In the genomic region with DNA sequence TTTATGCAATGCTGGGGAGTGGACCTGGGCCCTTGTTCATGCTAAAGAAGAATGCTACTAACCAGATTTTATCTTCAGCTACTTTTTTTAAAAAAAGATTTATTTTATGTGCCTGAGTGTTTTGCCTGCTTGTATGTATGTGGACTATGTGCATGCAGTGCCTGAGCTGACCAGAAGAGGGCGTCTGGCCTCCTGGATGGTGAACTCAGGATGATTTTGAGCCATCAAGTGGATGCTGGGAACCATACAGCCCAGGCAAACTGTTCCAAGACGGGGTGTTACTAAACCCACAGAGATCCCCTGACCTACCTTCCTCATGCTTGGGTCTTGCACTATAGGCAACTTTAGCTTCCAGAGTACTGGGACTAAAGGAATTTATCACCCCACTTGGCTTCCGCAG, we compare ENCODE assay signal across 13 mouse cellular contexts. TPM values are rescaled to one million over a fixed set of nuclear protein-coding genes. Genes with fewer than 3 reads are reported as not detected.
DNase-seq lines count a peak whose midpoint lies in the region; ATAC-seq and TF ChIP-seq lines count a peak whose summit lies in the region.
"Had no signal": no experiment of that assay in that cellular context is flagged by ENCODE, and none has a peak within 500 bp of the region (broad histone marks: within the 10 kb centered on the region; RNA-seq: fewer than 3 reads in every experiment).

No protein-coding gene starts in this region.

- in situ Hi-C loops in CH12.LX (cut with MboI; ENCODE audit: low pct_ligation_motif_present, low pct_unique_long_range_greater_than_20kb, low sequenced_read_pairs) = no loop called here

- peak; percentile 34 to 44 for DNase-seq in kidney, postnatal 25 days
- peak; percentile 27 for DNase-seq in CH12.LX (ENCODE audit: extremely low read depth)
- DNase-seq in WW6 (ENCODE audit: low read depth, low spot score) = peak; percentile 43
- peak; percentile 57 for DNase-seq in lung, postnatal 36 days
- no peak for DNase-seq in ovary, adult 18-20 months (ENCODE audit: low spot score)
- DNase-seq in left cerebral cortex, postnatal 36 days (ENCODE audit: low spot score in 2 of 2) = no peak
- DNase-seq in left cerebral cortex, adult 9 months (ENCODE audit: low spot score in 2 of 2) = no peak
- DNase-seq: embryo, embryonic 11 days; gastrocnemius, postnatal 36 days had no signal

- TF ChIP-seq CTCF in CH12.LX (conservative IDR thresholded peaks at IDR 0.05 in 1 of 2, IDR thresholded peaks at IDR 0.05 in 1 of 2; ENCODE audit: low read depth in 2 of 2, low read length in 2 of 2) = peak; percentile 50

- H3K36me3 ChIP-seq in kidney, embryonic 16.5 days (ENCODE audit: insufficient read depth, low read length) = no peaks in the 10 kb centered on the region
- H3K36me3 ChIP-seq in CH12.LX (replicated peaks in 1 of 2; ENCODE audit: control insufficient read depth in 1 of 2, insufficient read depth in 1 of 2, low read length in 1 of 2) = no peaks in the 10 kb centered on the region
- H3K36me3 ChIP-seq: hindbrain, embryonic 13.5 days; stomach, embryonic 15.5 days had no signal

- no peak for ATAC-seq in kidney, embryonic 16.5 days (ENCODE audit: low FRiP score, low TSS enrichment)

- intact Hi-C loops in left cerebral cortex, postnatal 36 days (cut with DNase I) = no loop called here

- no peak for TF ChIP-seq EP300 in CH12.LX (IDR thresholded peaks at IDR 0.05; ENCODE audit: low read length)

- no peaks in the 10 kb centered on the region; the same call in 1 of the 2 replicates for H3K9me3 ChIP-seq in kidney, embryonic 16.5 days (ENCODE audit: low read length)
- no peaks in the 10 kb centered on the region for H3K9me3 ChIP-seq in CH12.LX (replicated peaks; ENCODE audit: low read length)
- H3K9me3 ChIP-seq: hindbrain, embryonic 13.5 days; stomach, embryonic 15.5 days had no signal

- TF ChIP-seq POLR2A in CH12.LX (IDR thresholded peaks at IDR 0.05; ENCODE audit: low read depth, low read length) = no peak

- no peak for TF ChIP-seq RAD21 in CH12.LX (IDR thresholded peaks at IDR 0.05; ENCODE audit: low read depth, low read length)

- dilution Hi-C loops in CH12.LX (cut with MboI; ENCODE audit: extremely low pct_ligation_motif_present, extremely low pct_unique_long_range_greater_than_20kb, low sequenced_read_pairs) = no loop called here

- H3K4me2 ChIP-seq in kidney, embryonic 16.5 days (replicated peaks; ENCODE audit: low read depth, low read length) = no peak overlapping the region
- H3K4me2 ChIP-seq in CH12.LX (ENCODE audit: insufficient read depth, low read depth, poor library complexity, severe bottlenecking) = no peak overlapping the region
- H3K4me2 ChIP-seq: hindbrain, embryonic 13.5 days; stomach, embryonic 15.5 days had no signal

- H3K79me2 ChIP-seq in CH12.LX (replicated peaks; ENCODE audit: control insufficient read depth, extremely low read depth, insufficient read depth, poor library complexity, severe bottlenecking) = no peaks in the 10 kb centered on the region

- H3K9ac ChIP-seq in kidney, embryonic 16.5 days (replicated peaks; ENCODE audit: low read length) = no peak overlapping the region
- no peak overlapping the region for H3K9ac ChIP-seq in CH12.LX (ENCODE audit: insufficient read depth, low read depth)
- H3K9ac ChIP-seq: hindbrain, embryonic 13.5 days; stomach, embryonic 15.5 days had no signal

- 58% methylated on average over 3 of the region's 3 CpGs for WGBS in kidney, embryonic 16.5 days

- no peak overlapping the region for H3K27ac ChIP-seq in kidney, embryonic 16.5 days (ENCODE audit: low read length)
- H3K27ac ChIP-seq in CH12.LX (ENCODE audit: insufficient read depth, low read depth) = no peak overlapping the region
- H3K27ac ChIP-seq: hindbrain, embryonic 13.5 days; stomach, embryonic 15.5 days had no signal

- no peak overlapping the region for H3K4me3 ChIP-seq in kidney, embryonic 16.5 days (ENCODE audit: low read length)
- H3K4me3 ChIP-seq in CH12.LX (replicated peaks in 1 of 3; ENCODE audit: low read depth in 2 of 3, low read length in 2 of 3, poor library complexity in 1 of 3) = no peak overlapping the region
- H3K4me3 ChIP-seq: hindbrain, embryonic 13.5 days; stomach, embryonic 15.5 days had no signal

- H3K27me3 ChIP-seq in kidney, embryonic 16.5 days (ENCODE audit: insufficient read depth, low read length) = no peaks in the 10 kb centered on the region
- peaks cover 11% of the 10 kb centered on the region for H3K27me3 ChIP-seq in CH12.LX (replicated peaks)
- H3K27me3 ChIP-seq: stomach, embryonic 15.5 days had no signal

- peaks cover 10% of the 10 kb centered on the region for H3K4me1 ChIP-seq in kidney, embryonic 16.5 days (ENCODE audit: insufficient read depth, low read length)
- peaks cover 0 to 3% of the 10 kb centered on the region in 2 experiments; a peak in 1 of 4 replicates for H3K4me1 ChIP-seq in CH12.LX (ENCODE audit: control insufficient read depth in 1 of 2, insufficient read depth in 2 of 2)

TF ChIP-seq in CH12.LX, 34 proteins besides CTCF, POLR2A, EP300 and RAD21:
- no peak for TF ChIP-seq PAX5 (IDR thresholded peaks at IDR 0.05; ENCODE audit: low read length)
- TF ChIP-seq SMC3 (IDR thresholded peaks at IDR 0.05; ENCODE audit: low read depth, low read length) = peak; percentile 10; the same call in 1 of the 2 replicates
- no peak for TF ChIP-seq NRF1 (IDR thresholded peaks at IDR 0.05; ENCODE audit: low read depth, low read length)
- TF ChIP-seq BHLHE40 (IDR thresholded peaks at IDR 0.05; ENCODE audit: low read depth, low read length) = no peak
- no peak for TF ChIP-seq USF1 (IDR thresholded peaks at IDR 0.05; ENCODE audit: low read depth, low read length)
- no peak for TF ChIP-seq E2F4 (IDR thresholded peaks at IDR 0.05; ENCODE audit: insufficient replicate concordance, low read depth, low read length)
- no peak for TF ChIP-seq MYC (IDR thresholded peaks at IDR 0.05; ENCODE audit: low read depth, low read length)
- no peak for TF ChIP-seq POLR2AphosphoS2 (IDR thresholded peaks at IDR 0.05; ENCODE audit: low read depth, low read length)

RNA-seq across cellular contexts. Expression of a gene that starts 26.4 kb away (rescaled TPM):
- 35.1 and 35.8 TPM in 2 replicates for polyA plus RNA-seq in kidney, embryonic 16.5 days (2015; fragmentation: Nextera tagmentation; extraction: Ambion mirVana)
- total RNA-seq in CH12.LX (2012; rRNA removed) = 15.4 and 16.9 TPM in 2 replicates
- total RNA-seq in CH12.LX (2014; rRNA removed) = 13.8 and 18.0 TPM in 2 replicates
- 16.5 and 17.0 TPM in 2 replicates for polyA plus RNA-seq in CH12.LX (2012; ENCODE audit: insufficient read length, low read depth)
- 10 to 100 TPM; 16.9 to 20.6 TPM for total RNA-seq in left cerebral cortex, postnatal 36 days (2021)

RNA-seq across cellular contexts. Expression of a gene that starts 29.1 kb away (rescaled TPM):
- polyA plus RNA-seq in kidney, embryonic 16.5 days (2015; fragmentation: Nextera tagmentation; extraction: Ambion mirVana) = 295 and 301 TPM in 2 replicates
- 48.2 and 48.7 TPM in 2 replicates for total RNA-seq in CH12.LX (2012; rRNA removed)
- total RNA-seq in CH12.LX (2014; rRNA removed) = 30.1 and 30.6 TPM in 2 replicates
- 102 and 121 TPM in 2 replicates for polyA plus RNA-seq in CH12.LX (2012; ENCODE audit: insufficient read length, low read depth)
- 10 to 100 TPM; 30.1 to 34.9 TPM for total RNA-seq in left cerebral cortex, postnatal 36 days (2021)

RNA-seq across cellular contexts. Expression of a gene that starts 38.5 kb away (rescaled TPM):
- polyA plus RNA-seq in kidney, embryonic 16.5 days (2015; fragmentation: Nextera tagmentation; extraction: Ambion mirVana) = 0.28 TPM in 1 of 2 replicates, not detected in the other
- 0.25 TPM in 1 of 2 replicates, not detected in the other for total RNA-seq in CH12.LX (2012; rRNA removed)
- not detected in 2 replicates for total RNA-seq in CH12.LX (2014; rRNA removed)
- not detected in 2 replicates for polyA plus RNA-seq in CH12.LX (2012; ENCODE audit: insufficient read length, low read depth)
- total RNA-seq in left cerebral cortex, postnatal 36 days (2021) = not detected
- total RNA-seq: gastrocnemius, postnatal 36 days; neutrophil, adult 5-6 weeks had no signal

RNA-seq across cellular contexts. Expression of a gene that starts 39.3 kb away (rescaled TPM):
- polyA plus RNA-seq in kidney, embryonic 16.5 days (2015; fragmentation: Nextera tagmentation; extraction: Ambion mirVana) = 1.5 and 2.5 TPM in 2 replicates
- total RNA-seq in CH12.LX (2012; rRNA removed) = not detected in 2 replicates
- total RNA-seq in CH12.LX (2014; rRNA removed) = not detected in 2 replicates
- not detected in 2 replicates for polyA plus RNA-seq in CH12.LX (2012; ENCODE audit: insufficient read length, low read depth)
- total RNA-seq in left cerebral cortex, postnatal 36 days (2021) = under 1 TPM; 0.30 to 0.43 TPM

Comparison
In these comparisons a context has a peak if more than half of its experiments do, and no peak if none do; other contexts are left out.
1. DNase-seq: peak in kidney, postnatal 25 days (2 of 2), CH12.LX (single experiment), WW6 (single experiment) and lung, postnatal 36 days (single experiment); none in ovary, adult 18-20 months (single experiment), left cerebral cortex, postnatal 36 days (0 of 2) and left cerebral cortex, adult 9 months (0 of 2).